Mouse (Mus musculus): ENCODE results near the gene Lmo7.

Gene Lmo7

DNA sequence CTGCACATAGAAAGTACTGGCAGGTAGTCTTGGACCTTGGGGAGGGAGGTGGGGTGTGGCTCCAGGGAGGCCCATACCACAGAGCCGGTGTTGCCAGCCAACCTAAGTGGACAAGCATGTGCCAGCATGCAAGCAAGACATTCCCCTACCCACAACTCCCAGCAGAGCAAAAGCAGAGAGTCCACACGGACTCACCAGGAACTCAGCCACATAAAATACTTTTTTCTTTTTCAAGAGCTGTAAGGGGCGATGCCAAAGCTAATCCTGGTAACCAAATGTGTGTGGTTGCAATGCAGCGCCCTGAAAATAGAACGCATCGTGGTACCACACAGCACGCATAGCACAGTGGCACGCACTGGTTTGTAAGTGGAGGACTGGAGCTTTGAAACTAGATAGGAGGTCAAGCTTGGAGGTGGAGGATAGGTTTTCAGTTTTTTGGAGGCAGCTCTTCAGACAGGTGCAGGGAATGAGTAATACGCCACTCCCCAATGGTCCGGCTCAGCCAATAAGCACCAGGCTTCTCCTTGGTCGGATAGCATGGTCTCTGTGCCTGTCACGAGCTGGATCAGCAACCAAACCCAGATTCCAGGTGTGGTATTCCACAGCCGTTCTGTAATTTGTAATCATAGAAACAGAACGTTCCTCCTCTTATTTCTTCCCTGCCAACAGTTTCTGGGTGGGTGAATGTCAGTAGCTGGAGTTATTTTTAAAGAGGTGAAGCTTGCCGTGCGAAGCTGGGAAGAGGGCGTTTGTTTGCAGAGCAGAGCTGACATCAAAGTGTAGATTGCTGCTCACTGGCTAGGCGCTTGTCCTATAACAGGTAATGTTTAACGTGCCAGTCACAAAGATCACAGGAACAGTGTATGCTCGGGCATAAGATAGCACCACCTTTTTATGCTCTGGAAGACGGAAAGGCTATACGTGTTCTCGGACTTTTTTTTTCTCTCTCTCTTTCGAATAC is 110.3 kb downstream of the Lmo7 start:
- no peak for DNase-seq

DNA sequence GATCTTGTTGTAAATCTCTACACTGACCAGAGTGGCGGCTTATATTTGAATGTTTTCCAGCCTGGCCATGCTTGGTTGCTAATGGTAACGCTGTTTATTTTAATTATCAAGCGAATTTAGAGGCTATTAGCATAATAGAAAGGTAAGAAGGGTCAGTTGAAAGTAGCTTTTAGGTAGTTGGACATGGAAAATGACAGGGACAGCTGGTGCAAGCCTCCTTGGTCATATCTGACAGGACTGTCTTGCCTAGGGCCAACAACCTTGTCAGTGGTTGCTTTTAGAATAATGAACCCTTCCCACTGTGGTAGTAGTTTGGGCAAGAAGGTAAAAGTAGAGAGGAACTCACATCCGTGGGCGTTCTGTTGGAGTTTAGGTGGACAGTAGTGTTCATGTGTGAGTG is 111.5 kb downstream of the Lmo7 start:
- no peak for DNase-seq

DNA sequence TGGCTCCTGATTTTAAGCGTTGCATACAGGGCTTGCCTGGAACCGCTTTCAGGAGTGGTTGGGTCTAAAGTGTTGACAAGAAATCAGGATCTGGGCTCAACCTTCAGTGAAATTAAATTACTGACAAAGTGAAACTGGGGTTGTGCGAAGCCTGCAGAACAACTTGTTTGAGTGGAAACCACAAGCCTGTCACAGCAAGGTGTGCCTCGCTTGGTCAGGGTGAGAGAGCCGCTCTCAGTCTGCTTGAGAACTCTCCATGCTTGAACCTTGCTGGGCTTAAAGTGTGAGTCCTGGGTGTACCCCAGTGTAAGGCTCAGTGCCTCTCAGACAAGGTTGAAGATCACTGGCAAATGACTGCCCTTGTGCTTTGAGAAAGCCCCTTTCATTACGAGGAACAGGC is 112.8 kb downstream of the Lmo7 start:
- DNase-seq = no peak

GRCm38 (mm10) chr14:101843443-101843842 is 113.7 kb downstream of the Lmo7 start:
- no peak for DNase-seq

DNA sequence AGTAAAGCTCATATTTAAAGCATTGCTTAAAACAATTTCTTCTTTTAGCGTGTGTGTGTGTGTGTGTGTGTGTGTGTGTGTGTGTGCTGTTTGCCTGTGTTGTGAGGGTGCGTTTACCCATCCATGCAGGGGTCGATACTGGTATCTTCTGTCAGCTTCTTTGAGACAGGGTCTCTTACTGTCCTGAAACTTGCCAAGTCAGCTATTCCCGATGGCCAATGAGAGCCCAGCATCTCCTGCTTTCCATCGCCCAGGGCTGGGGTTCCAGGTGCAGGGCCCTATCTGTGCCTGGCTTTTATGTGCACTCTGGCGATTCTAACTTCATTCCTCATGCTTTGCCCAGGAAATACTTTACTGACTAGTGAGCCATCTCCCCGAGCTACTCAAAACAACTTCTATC is 114.7 kb downstream of the Lmo7 start:
- no peak for DNase-seq

DNA sequence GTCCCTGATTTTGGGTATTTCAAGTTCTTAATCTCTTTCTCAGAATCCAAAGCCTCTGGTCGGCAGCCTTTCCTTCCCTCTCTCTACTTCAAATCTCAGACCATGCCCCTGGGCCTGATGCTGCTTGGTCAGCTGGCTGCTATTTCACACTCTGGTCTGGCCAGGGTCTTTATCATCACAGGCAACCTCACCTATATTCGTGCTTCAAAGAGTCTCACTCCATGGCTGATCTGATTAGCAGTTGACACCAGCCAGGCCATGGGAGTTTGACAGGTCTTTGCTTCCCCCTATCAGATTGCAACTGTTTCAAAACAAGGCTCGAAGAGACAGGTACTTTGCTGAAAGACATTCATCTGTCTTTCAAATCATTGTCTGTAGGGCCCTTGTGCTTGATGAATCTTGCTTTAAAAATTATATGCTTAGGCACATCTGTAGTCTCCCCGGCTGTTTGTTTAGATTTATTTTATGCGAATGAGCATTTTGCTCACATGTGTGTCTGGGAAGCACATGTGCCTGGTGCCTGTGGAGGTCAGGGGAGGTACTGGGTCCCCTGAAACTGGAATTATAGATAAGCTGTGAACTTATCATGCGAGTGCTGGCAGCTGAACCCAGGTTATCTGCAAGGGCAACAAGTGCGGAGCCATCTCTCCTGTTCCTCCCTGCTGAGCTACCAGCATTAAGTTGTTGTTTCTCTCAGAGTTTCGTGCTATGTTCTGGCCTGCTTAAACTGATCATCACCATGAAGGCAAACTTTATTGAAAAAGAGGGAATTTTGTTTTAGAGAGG is 116.5 kb downstream of the Lmo7 start:
- DNase-seq = no peak

DNA sequence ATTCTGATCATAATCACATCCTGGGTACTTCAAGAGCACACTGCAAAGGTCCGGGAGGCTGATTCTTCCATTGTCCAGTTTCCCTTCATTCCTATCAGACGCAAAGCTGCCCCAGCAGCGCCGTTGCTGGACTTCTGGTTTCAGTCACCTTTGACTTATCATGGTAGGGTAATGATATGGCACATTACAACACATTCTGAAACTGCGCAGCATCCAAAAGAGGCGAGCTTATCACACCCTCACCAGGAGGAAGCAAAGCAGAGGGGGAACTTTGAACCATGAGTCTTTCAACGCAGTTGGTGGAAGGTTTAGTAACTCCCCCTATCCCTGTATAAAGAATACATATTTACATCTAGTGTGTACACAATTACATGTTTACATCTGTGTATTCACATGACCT is 117.8 kb downstream of the Lmo7 start:
- DNase-seq = no peak

GRCm38 (mm10) chr14:101852584-101853195 is 122.9 kb downstream of the Lmo7 start:
- no peak for DNase-seq

- no peak for DNase-seq
Measured at GRCm38 (mm10) chr14:101853207-101853606, 123.5 kb downstream of the Lmo7 start.

- no peak for DNase-seq
Measured at GRCm38 (mm10) chr14:101853722-101854121, 124.0 kb downstream of the Lmo7 start.

DNA sequence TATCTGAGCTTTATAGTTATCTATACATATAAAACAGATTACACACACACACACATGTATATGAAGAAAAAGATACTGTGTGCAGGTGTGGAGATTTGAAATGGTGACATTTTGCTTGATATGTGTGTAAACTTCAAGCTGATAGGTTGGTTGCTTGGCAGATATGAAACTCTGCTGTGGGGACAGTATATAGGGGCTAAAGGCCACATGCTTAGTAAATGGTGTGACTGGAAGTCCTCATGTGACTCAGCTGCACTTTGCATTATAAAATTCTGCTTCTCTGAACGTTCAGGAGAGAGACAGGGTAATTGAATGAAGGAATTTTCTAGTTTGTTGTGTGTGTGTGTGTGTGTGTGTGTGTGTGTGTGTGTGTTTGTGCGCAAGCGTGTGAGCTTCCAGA is 124.5 kb downstream of the Lmo7 start:
- DNase-seq = no peak

GRCm38 (mm10) chr14:101859305-101859886 is 129.6 kb downstream of the Lmo7 start:
- no peak for DNase-seq

DNA sequence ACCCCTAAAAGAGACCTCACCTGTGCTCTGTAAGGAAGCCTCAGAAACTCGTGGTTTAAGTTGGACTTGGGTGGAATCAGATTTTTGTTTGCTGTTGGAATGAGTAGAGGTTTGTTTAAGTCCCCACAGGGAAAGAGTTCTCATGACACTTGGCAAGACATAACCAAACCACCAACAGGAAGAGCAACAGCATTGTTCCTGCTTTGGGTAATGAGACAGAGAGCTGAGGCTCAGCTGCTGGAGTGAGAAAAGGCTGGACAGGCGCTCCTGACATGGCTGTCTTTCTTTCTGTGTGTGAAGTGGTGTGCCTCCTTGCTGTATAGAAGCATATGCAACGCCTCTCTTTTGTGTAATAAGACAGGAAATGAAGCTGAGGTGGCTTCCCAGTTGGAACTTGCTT is 132.3 kb downstream of the Lmo7 start:
- DNase-seq = no peak

- no peak for DNase-seq
Measured at GRCm38 (mm10) chr14:101867071-101867733, 137.4 kb downstream of the Lmo7 start.

DNA sequence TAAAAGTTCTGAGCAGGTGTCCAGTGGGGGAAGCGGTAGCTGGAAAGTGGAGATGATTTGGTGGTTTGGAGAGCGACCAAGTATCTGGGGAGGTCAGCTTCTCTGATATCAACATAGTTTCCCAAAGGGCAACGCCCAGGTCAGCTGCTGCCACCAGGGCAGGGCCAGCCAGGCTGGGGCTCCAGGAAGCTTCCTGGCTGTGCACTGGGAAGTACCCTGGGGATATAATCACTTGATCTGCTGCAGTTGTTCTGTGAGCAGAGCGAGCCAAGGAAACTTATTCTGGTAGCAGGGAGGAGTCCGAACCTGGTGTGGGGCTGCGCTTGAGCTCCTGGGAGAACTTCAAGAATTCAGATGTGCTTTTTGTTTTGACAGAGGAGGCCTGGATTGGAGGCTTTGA is 139.4 kb downstream of the Lmo7 start:
- DNase-seq = no peak

DNA sequence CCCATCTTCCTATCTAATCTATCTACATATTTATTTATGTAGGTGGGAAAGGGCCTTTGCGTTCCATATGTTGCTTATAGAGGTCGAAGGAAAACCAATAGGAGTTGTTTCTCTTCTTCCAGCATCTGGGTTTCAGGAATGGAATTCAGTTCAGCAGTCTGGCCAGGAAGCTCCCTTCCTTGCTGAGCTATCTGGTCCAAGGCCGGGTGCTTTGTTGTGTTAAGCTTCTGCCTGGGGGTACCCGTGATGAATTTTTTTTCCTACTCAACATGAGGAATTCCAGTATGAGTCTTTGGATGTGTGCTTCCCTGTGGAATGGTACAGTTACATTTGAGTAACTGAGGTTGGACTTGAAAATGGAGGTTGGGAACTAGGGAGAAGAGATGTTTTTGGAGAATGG is 139.9 kb downstream of the Lmo7 start:
- DNase-seq = no peak

DNA sequence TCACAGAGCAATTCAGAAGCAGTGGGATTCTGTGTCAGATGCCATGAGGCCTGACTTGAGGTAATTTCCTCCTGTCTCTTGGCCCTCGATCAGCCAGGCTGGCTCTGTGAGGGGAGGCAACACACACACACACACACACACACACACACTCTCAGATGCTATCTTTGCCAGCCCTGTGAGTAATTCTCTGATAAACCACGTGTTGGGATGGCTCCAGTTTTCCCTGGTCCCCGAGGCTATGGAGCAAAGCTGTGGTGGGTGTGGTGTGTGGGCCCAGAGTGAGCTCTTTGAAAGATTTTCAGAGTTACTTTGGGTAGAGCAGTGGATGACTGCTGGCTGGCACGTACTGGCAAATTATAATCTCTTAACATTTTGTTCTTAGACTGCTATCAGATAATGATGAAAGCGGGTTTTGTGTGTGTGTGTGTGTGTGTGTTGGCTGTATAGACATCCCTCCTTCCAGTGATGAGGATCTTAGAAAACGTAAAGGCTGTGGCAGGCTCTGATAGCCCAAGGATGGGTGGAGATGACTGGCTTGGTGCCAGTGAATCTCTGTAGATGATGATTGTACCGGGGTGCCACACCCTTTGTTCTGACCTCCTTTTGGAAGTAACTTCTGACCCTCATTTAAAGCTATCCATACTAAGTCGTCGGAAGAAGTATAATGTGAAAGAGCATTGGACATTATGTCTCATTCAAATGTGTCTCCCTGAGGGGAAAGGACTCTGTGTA is 140.6 kb downstream of the Lmo7 start:
- no peak for DNase-seq

DNA sequence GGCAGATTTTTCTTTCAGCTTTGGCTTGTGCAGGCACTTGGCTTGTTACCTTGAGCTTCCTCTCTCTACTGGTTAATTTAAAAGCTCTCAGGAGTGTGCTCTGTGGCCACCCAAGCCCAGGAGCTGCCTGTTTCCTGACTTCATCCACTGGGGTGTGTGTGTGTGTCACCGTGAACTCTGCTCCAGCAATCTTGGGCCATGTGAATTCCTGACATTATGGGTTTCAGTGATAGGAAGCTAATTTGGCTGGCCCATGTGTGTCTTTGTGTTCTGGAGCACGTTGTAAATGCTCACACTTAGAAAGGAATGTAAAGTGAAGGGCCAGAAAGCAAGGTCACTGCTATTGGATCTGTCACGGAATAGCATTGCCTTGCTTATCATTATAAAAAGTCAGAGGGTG is 143.1 kb downstream of the Lmo7 start:
- no peak for DNase-seq

GRCm38 (mm10) chr14:101878346-101879049 is 148.7 kb downstream of the Lmo7 start:
- DNase-seq = no peak

- no peak for DNase-seq
Measured at GRCm38 (mm10) chr14:101879050-101879694, 149.4 kb downstream of the Lmo7 start.

DNA sequence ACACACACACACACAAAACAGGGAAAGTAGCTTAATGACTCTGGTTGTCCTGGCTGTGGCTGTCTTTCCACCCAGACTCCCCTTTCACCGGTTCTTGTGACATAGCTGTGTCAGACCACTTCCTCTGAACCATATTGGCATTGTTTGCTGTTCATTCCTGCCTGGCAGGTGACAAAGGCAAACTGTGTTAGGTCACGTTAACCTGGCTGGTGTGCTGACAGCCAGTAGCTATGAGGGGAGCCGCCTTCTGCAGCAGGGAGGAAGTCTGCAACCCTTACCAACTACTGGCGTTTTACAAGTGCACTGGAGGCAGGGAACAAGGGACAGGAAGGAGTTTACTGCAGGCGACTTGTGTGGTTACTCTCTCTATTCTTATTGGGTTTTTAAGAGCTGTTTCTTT is 153.2 kb downstream of the Lmo7 start:
- no peak for DNase-seq

All from cerebellum, postnatal 36 days (tissue).